Mouse (Mus musculus) layer of hippocampus, postnatal 25 days (tissue): ENCODE results near the gene Ankrd44. TPM values are rescaled to one million over a fixed set of nuclear protein-coding genes. Genes with fewer than 3 reads are reported as not detected.

Source experiments
- microRNA-seq, 2 experiments: library from miRNA; unstranded; fragments of <30 nt; microRNA quantifications; one replicate each; pipeline ENCODE4 v1.2.0; 2021
- total RNA-seq, 2 experiments: library from RNA; stranded (reverse); gene quantifications; 2 replicates each; pipeline ENCODE4 v1.2.3; 2021

Gene Ankrd44
- total RNA-seq, 2 experiments from 2014 or later, result 17.1 to 17.3 TPM

Small RNAs within 50 kb of the gene (microRNA-seq; reads per million reads assigned to microRNA genes)
- gene Gm24053, result 0 reads per million in 2 experiments

Other genes with a start within 250 kb of the Ankrd44 start
- gene Sf3b1, start 101.1 kb upstream of the Ankrd44 start, total RNA-seq, result 100 to 1,000 TPM; 142 to 171 TPM
- 10 to 100 TPM; 17.9 to 19.7 TPM for gene Coq10b, start 126.4 kb upstream of the Ankrd44 start, total RNA-seq
- 10 to 100 TPM; 94.6 to 99.5 TPM for gene Hspe1, start 161.7 kb upstream of the Ankrd44 start, total RNA-seq
- gene Hspd1, start 161.9 kb upstream of the Ankrd44 start, total RNA-seq, result 100 to 1,000 TPM; 166 to 180 TPM
- 10 to 100 TPM; 57.1 to 57.5 TPM for gene Mob4, start 204.8 kb upstream of the Ankrd44 start, total RNA-seq